Mouse (Mus musculus): Measurements from ENCODE around the gene Ccdc17.

Gene Ccdc17

GRCm38 (mm10) chr4:116596379-116596778 is at the start of gene Ccdc17:
Gene Ccdc17, plus strand, starts transcription at chr4:116596654.
- in situ Hi-C loops (cut with MboI; ENCODE audit: low pct_unique_long_range_greater_than_20kb in 1 of 2, low sequenced_read_pairs in 2 of 2, unreplicated experiment in 1 of 2): no loop called here

GRCm38 (mm10) chr4:116550432-116550831 is 46.0 kb upstream of the Ccdc17 start:
- in situ Hi-C loops (cut with MboI; ENCODE audit: low pct_unique_long_range_greater_than_20kb in 1 of 2, low sequenced_read_pairs in 2 of 2, unreplicated experiment in 1 of 2): no loop called here

- in situ Hi-C loops (cut with MboI; ENCODE audit: low pct_unique_long_range_greater_than_20kb in 1 of 2, low sequenced_read_pairs in 2 of 2, unreplicated experiment in 1 of 2): no loop called here
These were observed 43.4 kb upstream of the Ccdc17 start for GRCm38 (mm10) chr4:116553035-116553434.

GRCm38 (mm10) chr4:116555413-116556300 is 40.8 kb upstream of the Ccdc17 start, which contains the start of gene Tmem69:
Gene Tmem69, minus strand, starts transcription at chr4:116555936.
- in situ Hi-C loops (cut with MboI; ENCODE audit: low pct_unique_long_range_greater_than_20kb in 1 of 2, low sequenced_read_pairs in 2 of 2, unreplicated experiment in 1 of 2): no loop called here

- in situ Hi-C loops (cut with MboI; ENCODE audit: low pct_unique_long_range_greater_than_20kb in 1 of 2, low sequenced_read_pairs in 2 of 2, unreplicated experiment in 1 of 2): no loop called here
These were observed 39.7 kb upstream of the Ccdc17 start for GRCm38 (mm10) chr4:116556561-116557305.

GRCm38 (mm10) chr4:116557306-116558121 is 38.9 kb upstream of the Ccdc17 start, which contains the start of gene Gpbp1l1:
Gene Gpbp1l1, plus strand, starts transcription at chr4:116557658.
- in situ Hi-C loops (cut with MboI; ENCODE audit: low pct_unique_long_range_greater_than_20kb in 1 of 2, low sequenced_read_pairs in 2 of 2, unreplicated experiment in 1 of 2): no loop called here

GRCm38 (mm10) chr4:116558151-116558882 is 38.1 kb upstream of the Ccdc17 start:
- in situ Hi-C loops (cut with MboI; ENCODE audit: low pct_unique_long_range_greater_than_20kb in 1 of 2, low sequenced_read_pairs in 2 of 2, unreplicated experiment in 1 of 2): no loop called here

GRCm38 (mm10) chr4:116595793-116596192 is 661 bp upstream of the Ccdc17 start:
- in situ Hi-C loops (cut with MboI; ENCODE audit: low pct_unique_long_range_greater_than_20kb in 1 of 2, low sequenced_read_pairs in 2 of 2, unreplicated experiment in 1 of 2): no loop called here

- in situ Hi-C loops (cut with MboI; ENCODE audit: low pct_unique_long_range_greater_than_20kb in 1 of 2, low sequenced_read_pairs in 2 of 2, unreplicated experiment in 1 of 2): no loop called here
These were observed 776 bp downstream of the Ccdc17 start for GRCm38 (mm10) chr4:116596978-116597881.

GRCm38 (mm10) chr4:116612621-116613020 is 16.2 kb downstream of the Ccdc17 start:
- in situ Hi-C loops (cut with MboI; ENCODE audit: low pct_unique_long_range_greater_than_20kb in 1 of 2, low sequenced_read_pairs in 2 of 2, unreplicated experiment in 1 of 2): no loop called here

GRCm38 (mm10) chr4:116615237-116615636 is 18.8 kb downstream of the Ccdc17 start:
- in situ Hi-C loops (cut with MboI; ENCODE audit: low pct_unique_long_range_greater_than_20kb in 1 of 2, low sequenced_read_pairs in 2 of 2, unreplicated experiment in 1 of 2): no loop called here

- in situ Hi-C loops (cut with MboI; ENCODE audit: low pct_unique_long_range_greater_than_20kb in 1 of 2, low sequenced_read_pairs in 2 of 2, unreplicated experiment in 1 of 2): no loop called here
These were observed 28.4 kb downstream of the Ccdc17 start for GRCm38 (mm10) chr4:116624831-116625230.

- in situ Hi-C loops (cut with MboI; ENCODE audit: low pct_unique_long_range_greater_than_20kb in 1 of 2, low sequenced_read_pairs in 2 of 2, unreplicated experiment in 1 of 2): no loop called here
These were observed 30.4 kb downstream of the Ccdc17 start for GRCm38 (mm10) chr4:116626658-116627358.

GRCm38 (mm10) chr4:116627359-116627716 is 30.9 kb downstream of the Ccdc17 start:
- in situ Hi-C loops (cut with MboI; ENCODE audit: low pct_unique_long_range_greater_than_20kb in 1 of 2, low sequenced_read_pairs in 2 of 2, unreplicated experiment in 1 of 2): no loop called here

- in situ Hi-C loops (cut with MboI; ENCODE audit: low pct_unique_long_range_greater_than_20kb in 1 of 2, low sequenced_read_pairs in 2 of 2, unreplicated experiment in 1 of 2): no loop called here
These were observed 31.5 kb downstream of the Ccdc17 start, which contains the start of gene Nasp for GRCm38 (mm10) chr4:116627722-116628662. Gene Nasp, minus strand, starts transcription at chr4:116627941.

- in situ Hi-C loops (cut with MboI; ENCODE audit: low pct_unique_long_range_greater_than_20kb in 1 of 2, low sequenced_read_pairs in 2 of 2, unreplicated experiment in 1 of 2): no loop called here
These were observed 38.7 kb downstream of the Ccdc17 start for GRCm38 (mm10) chr4:116635197-116635596.

Data from mouse embryonic stem cell (cell line).